Mouse (Mus musculus): Measurements from ENCODE around the gene Stambpl1.
"Not testable (repeated sequence)": the region's sequence is repeated elsewhere in the genome, so short reads cannot be mapped to it uniquely, and the experiment has no call there.

The Stambpl1 gene

GRCm38 (mm10) chr19:34198066-34198465 is 6.0 kb downstream of the Stambpl1 start:
- no peak for DNase-seq (ENCODE audit: low read depth, low spot score)

- DNase-seq (ENCODE audit: low read depth, low spot score), result no peak
These were observed 6.9 kb downstream of the Stambpl1 start for GRCm38 (mm10) chr19:34198901-34199300.

GRCm38 (mm10) chr19:34199488-34199887 is 7.5 kb downstream of the Stambpl1 start:
- no peak for DNase-seq (ENCODE audit: low read depth, low spot score)

- DNase-seq (ENCODE audit: low read depth, low spot score), result no peak
These were observed 10.6 kb downstream of the Stambpl1 start for GRCm38 (mm10) chr19:34202668-34203067.

GRCm38 (mm10) chr19:34206128-34206527 is 14.1 kb downstream of the Stambpl1 start:
- not testable (repeated sequence) for DNase-seq (ENCODE audit: low read depth, low spot score)

- DNase-seq (ENCODE audit: low read depth, low spot score), result no peak
These were observed 14.9 kb downstream of the Stambpl1 start for GRCm38 (mm10) chr19:34206760-34207440.

GRCm38 (mm10) chr19:34209031-34209430 is 17.0 kb downstream of the Stambpl1 start:
- no peak for DNase-seq (ENCODE audit: low read depth, low spot score)

- no peak for DNase-seq (ENCODE audit: low read depth, low spot score)
These were observed 18.0 kb downstream of the Stambpl1 start for GRCm38 (mm10) chr19:34209930-34210581.

- no peak for DNase-seq (ENCODE audit: low read depth, low spot score)
These were observed 18.8 kb downstream of the Stambpl1 start for GRCm38 (mm10) chr19:34210841-34211240.

GRCm38 (mm10) chr19:34212489-34213250 is 20.6 kb downstream of the Stambpl1 start:
- no peak for DNase-seq (ENCODE audit: low read depth, low spot score)

GRCm38 (mm10) chr19:34213251-34213645 is 21.2 kb downstream of the Stambpl1 start:
- DNase-seq (ENCODE audit: low read depth, low spot score), result no peak

GRCm38 (mm10) chr19:34214136-34214535 is 22.1 kb downstream of the Stambpl1 start:
- no peak for DNase-seq (ENCODE audit: low read depth, low spot score)

GRCm38 (mm10) chr19:34216956-34217355 is 24.9 kb downstream of the Stambpl1 start:
- no peak for DNase-seq (ENCODE audit: low read depth, low spot score)

GRCm38 (mm10) chr19:34217761-34218160 is 25.7 kb downstream of the Stambpl1 start:
- DNase-seq (ENCODE audit: low read depth, low spot score), result no peak

- DNase-seq (ENCODE audit: low read depth, low spot score), result no peak
These were observed 27.4 kb downstream of the Stambpl1 start for GRCm38 (mm10) chr19:34219260-34219968.

- DNase-seq (ENCODE audit: low read depth, low spot score), result no peak
These were observed 28.8 kb downstream of the Stambpl1 start for GRCm38 (mm10) chr19:34220732-34221380.

GRCm38 (mm10) chr19:34222805-34223204 is 30.8 kb downstream of the Stambpl1 start:
- DNase-seq (ENCODE audit: low read depth, low spot score), result no peak

GRCm38 (mm10) chr19:34231596-34231995 is 39.6 kb downstream of the Stambpl1 start:
- no peak for DNase-seq (ENCODE audit: low read depth, low spot score)

- DNase-seq (ENCODE audit: low read depth, low spot score), result no peak
These were observed 40.3 kb downstream of the Stambpl1 start for GRCm38 (mm10) chr19:34232326-34232725.

GRCm38 (mm10) chr19:34233944-34234343 is 41.9 kb downstream of the Stambpl1 start:
- no peak for DNase-seq (ENCODE audit: low read depth, low spot score)

GRCm38 (mm10) chr19:34236049-34236448 is 44.0 kb downstream of the Stambpl1 start:
- no peak for DNase-seq (ENCODE audit: low read depth, low spot score)
